Mouse (Mus musculus) c-Kit-positive CD71-positive TER-119-negative erythroid progenitor cells, embryonic 14.5 days (primary cell): Measurements from ENCODE around the gene Atp5e.

ENCODE experiments used
- DNase-seq: peaks from one replicate; pipeline ENCODE4 v3.0.0-alpha.2; 2013; ENCODE audit warnings: low read depth

Gene Atp5e

DNA sequence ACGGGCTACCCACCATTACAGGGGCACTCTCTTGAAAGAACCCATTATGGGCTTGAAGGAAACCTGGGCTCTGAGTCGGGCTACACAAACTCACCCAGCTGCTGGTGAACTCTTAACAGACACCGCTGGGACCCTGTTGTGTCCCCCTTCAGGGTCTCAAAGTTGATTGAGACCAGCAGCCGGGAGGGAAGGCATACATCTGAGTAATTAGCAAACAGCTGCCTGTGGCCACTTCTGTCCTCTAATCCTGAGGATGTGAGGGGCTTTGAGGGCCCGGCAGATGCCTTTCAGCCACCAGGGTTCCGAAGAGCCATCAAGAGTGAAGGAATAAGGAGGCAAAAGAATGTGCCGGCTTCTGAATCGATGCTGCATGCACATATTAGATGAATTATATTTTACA lies 17.0 kb downstream of the Atp5e start:
- DNase-seq = no peak

DNA sequence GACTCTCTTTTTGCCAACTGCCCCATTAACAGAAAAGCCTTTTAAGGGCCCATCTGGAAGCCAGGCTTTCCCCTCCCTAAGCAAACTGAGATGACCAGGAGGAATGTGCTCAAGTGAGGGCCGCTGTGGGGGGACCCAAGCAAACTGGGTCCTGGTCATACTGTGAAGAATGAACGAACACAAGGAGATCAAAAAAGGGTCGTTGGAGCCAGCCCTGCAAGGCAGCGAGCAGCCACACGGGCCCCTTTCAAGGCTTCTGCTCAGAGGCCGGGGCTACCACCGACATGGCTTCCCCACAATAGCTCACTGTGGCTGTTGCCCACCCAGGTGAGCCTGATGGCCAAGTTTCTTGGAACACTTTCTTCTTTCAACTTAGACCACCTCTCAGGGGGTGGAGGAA lies 17.4 kb downstream of the Atp5e start:
- DNase-seq = no peak

DNA sequence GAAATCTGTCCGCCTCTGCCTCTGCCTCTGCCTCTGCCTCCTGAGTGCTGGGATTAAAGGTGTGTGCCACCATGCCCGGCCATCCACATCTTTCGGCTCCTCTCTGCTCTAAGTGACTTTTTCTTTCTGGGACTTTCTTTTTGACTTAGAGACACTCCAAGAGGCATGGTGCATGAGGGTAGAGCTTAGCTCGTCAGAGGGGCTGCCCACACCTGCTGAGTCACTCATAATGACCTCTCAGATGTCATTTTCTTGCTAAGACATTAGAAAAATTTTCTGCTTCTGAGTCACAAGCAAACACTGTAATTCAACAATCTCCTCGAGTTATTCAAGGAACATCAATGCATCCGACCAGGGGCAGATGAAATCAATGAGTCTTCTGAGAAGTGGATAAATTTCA lies 18.9 kb downstream of the Atp5e start:
- no peak for DNase-seq

DNA sequence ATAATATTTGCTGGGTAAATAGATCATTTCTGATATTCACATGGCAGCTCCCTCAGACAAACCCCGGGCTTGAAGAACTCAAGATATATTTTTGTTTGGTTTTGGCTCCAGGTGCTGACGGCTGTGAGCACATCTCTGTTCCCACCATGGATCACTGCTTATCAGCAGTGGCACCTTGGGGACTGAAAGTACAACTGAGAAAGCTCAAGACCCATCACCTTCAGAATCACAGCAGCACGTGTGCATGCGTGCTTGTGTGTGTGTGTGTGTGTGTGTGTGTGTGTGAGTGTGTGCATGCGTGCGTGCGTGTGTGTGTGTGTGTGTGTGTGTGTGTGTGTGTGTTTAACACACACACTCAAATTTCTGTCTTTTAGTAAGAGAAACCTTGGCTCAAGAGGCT lies 19.5 kb downstream of the Atp5e start:
- DNase-seq = no peak

DNA sequence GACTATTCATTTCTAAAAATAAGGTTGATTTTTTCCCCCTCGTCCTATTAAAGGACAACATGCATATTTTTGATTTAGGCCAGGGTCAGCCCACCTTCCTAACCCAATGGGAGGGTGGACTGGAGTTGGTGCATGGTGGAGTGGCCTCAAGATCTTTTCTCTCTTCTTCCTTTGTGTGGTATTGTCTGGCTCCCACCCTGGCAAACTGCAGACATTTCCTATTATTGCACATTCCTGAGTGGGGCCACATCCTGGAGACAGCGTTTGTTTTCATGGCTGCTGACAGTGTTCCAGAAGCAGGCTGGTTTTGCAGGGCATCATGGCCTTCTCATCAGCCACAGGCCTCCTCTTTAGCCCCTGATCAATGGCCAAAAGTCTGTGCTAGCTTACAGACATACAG lies 20.9 kb downstream of the Atp5e start:
- no peak for DNase-seq

DNA sequence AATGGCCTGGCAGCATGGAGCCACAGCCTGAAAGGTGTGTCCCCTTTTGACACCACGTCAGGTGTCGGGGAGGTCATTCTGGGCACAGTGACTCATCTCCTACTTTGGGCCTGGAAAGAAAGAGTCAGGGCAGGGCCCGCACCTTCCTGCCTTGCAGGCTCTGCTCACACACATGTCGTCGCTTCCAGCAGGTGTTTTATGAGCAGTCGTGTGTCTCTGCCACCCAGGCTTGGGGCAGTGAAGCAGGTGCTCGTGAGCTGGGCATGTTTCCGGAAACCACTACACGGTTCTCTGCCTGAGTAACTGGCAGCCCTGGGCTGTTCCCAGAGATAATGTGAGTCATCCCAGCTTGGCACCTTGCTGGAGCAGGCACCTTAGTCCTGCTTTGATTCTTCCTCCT lies 21.4 kb downstream of the Atp5e start:
- DNase-seq = no peak

DNA sequence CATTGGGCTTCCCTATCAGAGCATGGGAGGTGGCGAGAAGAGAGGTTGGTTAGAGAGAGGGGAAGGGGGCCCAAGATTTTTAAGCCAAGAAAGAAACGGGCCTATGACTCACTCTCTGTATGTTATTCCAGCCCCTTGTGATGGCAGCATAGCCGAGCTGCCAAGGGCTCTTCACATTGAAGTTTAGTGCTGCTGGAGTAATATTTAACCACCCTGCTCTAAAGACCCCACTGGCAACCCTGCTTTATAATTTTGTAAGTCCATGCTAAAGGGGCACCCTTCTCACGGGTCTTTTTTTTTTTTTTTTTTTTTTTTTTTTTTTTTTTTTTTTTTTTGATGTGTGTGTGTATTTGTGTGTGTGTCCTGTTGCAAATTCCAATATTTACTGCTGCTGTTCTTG lies 22.0 kb downstream of the Atp5e start:
- DNase-seq = no peak

DNA sequence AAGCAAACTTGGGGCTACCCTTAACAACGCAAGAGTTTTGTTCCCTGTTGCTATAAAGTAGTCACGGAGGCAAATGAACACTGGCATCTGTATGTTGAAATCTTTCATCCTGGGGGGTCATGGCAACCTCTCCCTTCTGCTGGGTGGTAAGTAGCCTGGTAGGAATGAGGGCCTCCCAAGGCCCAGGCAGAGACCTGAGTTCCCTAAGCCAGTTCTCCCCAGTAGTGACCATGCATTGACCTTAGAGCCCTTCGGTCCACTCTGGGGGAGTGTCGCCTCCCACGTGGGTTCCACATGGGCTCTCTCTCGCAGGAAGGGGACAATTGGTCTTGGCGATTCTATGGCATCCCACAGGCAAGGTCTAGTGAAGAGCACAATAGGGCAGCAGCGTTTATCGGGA lies 23.9 kb downstream of the Atp5e start:
- DNase-seq = no peak

DNA sequence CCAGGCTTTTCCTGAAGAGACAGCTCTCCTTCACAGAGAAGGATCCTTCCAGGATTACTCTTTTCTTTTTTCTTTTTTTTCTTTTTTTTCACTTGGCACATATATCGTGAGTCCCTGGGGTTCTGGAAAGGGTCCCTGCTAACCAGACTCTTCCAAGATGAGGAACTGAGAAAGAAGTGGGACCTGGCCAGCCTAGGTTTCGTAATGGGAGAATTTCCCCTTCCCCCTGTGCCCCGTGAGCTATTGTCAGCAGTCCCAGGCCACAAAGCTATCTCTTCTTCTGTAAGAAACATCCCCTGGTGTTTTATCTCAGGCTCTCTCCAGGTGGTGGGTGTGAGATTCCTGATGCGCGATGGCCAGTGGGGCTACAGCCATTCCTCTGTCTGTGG lies 24.5 kb downstream of the Atp5e start:
- DNase-seq = no peak

DNA sequence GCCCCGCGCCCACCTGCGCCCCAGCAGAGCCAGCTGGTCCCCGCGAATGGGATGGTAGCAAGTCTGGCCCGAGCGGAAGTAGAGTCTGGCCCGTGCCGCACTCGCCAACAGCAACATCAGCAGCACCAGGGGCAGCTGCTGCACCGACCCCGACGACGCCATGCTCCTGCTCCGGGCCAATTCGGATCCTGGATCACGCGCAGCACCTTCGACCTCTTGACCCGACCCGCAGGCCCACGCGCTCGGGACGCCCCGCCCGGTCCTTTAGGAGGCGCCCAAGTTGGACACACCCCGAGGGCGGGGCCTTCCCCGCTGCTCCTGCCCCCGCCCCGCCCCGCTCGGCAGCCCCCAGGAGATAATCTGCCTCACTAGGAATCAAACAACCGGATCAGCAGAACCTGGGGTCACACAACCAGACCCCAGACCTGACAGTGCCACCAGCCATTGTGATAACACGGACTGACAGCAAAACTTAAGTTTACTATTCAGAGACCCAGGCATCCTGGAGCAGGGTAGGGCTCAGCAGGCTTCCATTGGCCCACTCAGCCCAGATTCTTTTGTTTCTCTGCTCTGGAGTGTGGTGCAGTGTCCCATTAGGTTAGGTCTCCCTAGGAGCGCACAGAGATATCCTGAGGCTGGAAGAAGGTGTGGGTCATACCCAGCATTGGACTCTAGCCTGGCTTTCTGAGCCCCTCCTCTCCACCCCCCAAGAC lies 25.0 kb downstream of the Atp5e start, which contains the start of gene Ctsz:
TSS of gene Ctsz (minus strand) at position 303 of the 713 bp plus-strand sequence.
- peak; percentile 66 for DNase-seq

DNA sequence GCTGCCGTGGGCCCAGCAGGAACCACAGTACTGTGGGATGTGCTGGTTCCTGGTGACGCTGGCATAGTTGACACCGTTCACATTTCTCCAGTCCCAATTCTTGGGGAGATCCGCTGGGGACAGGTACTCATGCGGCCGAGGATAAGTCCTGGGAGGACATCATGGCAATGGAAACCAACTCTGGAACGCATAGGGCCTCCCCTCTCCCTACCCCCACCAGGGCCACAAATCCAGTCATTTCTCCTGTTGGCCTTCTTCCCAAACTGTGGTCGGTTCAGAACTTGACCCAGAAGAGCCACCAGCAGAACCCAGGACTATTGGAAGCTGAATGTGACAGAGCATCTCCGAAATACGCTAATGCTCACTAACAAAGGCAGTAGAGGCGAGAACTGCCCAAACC lies 25.7 kb downstream of the Atp5e start:
- no peak for DNase-seq

DNA sequence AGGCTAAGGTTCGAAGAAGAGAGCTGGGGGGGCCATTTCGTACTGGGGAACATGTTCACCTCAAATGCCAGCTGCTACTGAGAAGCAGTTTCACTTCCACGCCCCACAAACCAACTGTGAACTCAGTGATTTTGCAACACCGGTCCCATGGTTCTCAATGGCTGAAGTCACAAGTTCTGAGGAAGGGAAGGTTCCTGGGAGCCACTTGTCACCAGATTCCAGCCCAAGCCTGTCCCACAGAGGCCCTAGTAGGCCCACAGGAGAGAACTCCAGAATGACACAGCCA lies 26.3 kb downstream of the Atp5e start:
- DNase-seq = no peak

DNA sequence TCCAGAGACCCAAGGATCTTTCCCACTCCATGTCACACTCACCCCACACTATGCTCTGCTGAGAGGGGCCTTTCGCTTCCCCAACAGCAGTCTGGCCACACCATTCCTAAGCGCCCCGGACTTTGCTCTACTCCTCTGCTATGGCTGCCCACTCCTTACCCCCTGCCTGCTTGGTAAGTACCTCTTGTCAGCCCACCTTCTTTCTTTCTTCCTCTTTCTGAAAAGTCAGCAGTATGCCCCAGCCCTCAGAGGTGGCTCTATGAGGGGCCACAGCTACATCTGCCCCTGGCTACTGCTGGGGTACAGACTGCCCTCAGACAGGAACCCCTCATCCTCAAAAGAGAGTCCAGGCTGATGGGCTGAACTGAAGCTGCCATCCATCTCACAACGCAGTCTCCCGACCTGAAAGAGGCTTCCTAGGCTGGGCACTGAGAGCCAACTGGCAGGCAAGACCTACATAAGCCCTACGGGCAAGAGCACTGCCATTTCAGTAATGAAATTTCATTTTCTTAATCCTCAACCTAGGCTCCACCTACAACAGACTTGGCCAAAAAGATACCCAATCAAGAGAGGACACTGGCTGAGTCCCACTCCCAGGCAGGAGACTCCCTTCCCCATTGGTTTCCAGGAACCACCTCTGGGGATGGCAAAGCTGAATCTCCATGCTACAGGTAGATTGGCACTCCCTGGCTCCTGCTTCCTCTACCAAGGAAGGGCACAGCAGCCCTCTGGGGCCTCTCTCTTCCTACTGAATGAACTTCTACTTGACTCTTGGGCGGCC lies 26.8 kb downstream of the Atp5e start:
- DNase-seq = no peak

DNA sequence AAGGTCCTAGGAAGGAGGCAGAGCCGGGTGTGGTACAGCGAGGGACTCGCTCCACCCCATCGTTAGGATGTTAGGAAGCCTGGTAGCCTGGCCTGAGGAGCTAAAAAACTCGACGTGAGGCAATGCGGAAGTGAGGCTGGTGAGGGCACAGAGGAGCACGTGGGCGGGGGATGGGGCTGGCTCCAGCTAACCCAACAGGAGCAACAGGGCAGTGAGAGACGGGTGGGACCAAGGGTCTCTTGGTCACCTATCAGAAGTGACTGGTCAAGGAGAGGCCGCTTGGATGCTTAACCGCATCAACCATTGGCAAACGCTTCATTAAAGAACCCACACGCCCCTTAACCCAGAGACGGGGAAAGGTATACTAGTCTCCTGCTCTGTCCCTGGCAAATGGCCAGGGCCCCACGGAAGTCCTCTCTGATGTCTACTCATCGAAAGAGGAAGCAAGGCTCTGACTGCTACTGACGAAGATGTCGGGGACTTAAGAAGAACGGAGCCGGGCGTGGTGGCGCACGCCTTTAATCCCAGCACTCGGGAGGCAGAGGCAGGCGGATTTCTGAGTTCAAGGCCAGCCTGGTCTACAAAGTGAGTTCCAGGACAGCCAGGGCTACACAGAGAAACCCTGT lies 27.7 kb downstream of the Atp5e start:
- no peak for DNase-seq

DNA sequence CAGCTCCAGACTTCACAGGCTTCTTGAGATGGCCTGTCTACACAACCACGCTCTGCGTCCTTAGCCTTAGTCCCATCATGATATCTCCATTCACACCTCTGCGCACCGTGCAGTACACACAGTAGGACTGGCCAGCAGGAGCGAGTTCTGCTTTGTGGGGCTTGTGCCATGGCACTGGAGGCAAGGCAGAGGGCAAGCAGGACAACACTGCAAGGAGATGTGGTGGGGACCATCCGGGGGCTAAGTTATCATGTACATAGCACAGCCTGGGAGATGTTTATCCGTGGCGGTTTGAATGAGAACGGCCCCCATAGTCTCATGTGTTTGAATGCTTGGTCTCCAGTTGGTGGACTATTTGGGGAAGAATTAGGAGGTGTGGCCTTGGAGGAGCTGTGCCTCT lies 29.0 kb downstream of the Atp5e start:
- no peak for DNase-seq

DNA sequence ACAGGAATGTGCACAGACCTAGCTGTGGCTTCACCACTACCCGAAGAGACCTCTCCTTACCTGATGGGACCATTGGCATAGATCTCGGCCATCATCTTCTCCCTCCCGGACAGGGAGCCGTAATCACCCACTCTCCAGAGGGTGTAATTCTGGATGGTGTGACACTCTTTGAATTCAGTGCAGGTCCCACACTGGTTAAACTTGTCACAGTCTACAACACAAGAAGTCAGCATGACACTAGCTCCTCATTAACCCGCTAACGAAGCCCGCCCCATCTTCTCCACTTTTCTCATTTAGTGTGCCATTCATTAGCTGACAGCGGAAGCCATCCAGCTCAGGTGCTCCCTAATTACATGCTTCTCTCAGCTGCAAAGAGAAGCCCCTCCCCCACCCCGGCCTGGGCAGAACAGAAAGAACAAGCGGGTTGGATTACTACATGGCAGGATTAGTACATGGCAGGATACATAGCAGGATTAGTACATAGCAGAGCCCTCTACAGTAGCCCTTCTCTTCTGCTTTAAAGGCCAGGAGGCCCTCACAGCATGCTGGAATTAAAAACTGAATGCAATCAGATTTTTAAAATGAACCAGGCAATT lies 34.8 kb downstream of the Atp5e start:
- DNase-seq = no peak

DNA sequence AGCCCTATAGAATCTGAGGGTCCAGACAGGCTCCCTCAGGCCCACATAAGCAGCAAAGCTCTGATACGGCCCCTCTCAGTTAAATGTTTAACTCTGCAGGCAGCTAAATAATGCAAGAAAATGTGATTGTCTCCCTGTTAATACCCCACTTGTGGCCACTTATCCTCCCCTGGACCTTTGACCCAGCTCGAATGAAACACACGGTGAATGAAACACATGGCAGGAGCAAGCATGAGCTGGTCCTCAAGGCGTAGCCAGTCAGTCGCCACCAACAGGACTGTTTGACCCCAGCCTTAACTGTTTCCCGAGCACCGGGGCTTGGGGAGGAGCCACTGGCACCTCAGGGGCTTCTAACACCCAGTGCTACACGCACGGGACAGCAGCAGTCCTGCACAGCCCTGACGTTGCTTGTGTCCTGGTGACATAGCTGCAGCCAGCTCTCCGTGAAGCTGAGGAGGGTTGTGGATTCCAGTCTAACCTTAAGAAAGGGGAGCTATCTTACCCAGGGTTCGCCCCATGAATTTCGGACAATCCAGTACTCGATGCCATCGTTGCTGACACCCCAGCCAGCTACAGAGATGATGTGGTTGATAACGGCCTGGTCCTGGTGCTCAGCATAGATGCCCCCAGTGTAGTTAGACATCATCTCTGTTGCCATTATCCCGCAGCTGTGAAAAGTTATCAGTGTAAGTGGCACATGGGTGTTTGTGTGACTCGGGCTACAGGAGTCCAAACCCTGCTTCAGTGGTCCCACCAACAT lies 35.6 kb downstream of the Atp5e start:
- no peak for DNase-seq

DNA sequence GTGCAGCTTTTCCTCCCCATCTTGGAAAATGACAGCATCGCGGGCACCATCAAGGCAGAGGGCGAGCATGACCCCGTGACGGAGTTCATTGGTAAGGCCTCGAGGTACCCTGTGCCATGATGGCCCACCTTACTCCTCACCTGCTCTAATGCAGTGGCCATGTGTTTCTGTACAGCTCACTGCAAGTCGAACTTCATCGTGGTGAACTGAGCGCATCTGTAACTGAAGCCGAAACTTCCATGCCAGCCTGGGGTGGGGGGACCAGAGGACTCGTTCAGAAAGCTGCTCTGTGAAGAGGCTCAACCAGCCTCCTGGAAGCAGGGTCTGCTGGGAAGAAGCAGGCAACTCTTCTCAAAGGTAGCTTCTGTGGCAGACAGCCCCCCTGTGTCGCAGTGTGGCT lies 37.0 kb downstream of the Atp5e start:
- DNase-seq = no peak

DNA sequence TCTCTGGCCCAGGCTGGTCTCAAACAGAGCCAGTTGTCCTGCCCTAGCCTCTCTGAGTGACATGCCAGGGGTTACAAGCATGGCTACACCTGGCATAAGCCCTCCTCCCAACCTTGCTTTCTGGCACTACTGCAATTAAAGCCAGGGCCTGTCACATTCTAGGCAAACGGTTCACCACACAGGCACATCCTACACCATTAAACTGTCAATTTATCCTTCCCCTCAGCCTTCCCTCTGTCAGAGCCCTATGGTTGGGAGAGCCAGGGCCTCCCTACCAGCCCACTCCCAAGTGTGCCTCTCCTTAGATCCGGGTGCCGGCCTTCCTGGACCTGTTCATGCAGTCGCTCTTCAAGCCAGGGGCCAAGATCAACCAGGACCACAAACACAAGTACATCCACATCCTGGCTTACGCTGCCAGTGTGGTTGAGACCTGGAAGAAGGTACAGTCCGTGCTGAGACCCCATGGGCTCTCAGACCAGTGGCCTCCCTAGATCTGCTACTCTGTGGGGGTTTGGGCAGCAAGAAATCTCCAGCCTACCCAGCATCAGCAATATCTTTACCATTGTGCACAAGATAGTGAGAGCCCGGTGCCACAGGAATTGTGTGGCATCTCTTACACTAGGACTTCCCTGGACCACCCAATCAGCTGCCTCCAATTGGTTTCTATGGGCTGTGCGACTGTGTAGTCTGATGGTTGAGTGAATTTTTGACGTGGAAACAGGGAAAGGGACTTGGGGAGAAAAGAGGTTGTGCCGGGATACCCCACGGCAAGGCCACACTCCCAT lies 39.4 kb downstream of the Atp5e start:
- DNase-seq = no peak

DNA sequence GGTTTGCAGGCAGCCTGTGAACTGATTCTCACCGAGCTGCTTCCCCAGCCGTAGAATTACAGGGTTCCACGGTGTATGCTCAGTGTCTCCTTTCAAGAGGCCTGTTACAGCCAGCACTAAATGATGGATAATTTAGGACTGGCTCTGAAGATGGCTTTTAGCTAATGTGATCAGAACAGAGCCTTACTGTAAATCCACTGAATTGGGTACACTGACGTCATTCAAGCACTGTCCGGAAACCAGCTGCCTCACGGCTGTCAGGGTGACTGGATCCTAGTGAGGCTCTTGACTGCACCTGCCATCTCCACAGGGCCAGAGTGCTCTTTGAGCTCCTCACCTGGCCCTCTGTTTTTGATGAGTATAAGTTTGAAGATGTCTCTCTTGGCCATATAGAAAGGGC lies 42.8 kb downstream of the Atp5e start:
- DNase-seq = no peak

DNA sequence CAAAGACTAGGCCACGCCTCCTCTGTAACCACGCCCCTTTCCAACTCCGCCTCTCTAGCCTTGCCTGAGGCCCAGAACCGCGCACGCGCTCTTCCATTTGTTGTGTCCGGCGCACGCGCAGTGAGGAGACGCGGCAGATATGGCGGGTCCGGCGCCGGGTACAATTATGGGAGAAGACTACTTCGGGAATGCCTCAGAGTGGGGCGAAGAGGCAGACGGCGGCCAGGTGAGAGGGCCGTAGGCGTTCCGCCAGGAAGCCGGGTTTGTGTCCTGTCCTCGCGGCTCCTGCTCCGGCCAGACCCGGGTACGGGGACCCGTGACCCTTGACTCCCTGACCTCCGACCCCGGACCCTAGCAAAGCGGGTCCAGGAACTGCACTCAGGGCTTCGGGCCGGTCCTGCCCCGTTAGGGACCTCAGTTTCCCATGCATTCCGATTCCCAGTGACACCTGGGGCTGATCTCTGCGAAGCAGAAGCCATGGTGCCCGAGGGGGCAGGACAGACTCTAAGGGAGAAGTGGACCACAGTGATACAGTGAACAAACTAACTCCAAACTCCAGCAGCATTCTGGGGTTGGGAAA lies 48.1 kb downstream of the Atp5e start, which contains the start of gene Nelfcd:
TSS of gene Nelfcd (plus strand) at position 74 of the 580 bp plus-strand sequence.
- DNase-seq = peak; percentile 98
